Mouse (Mus musculus) intestine, embryonic 15.5 days (tissue): ENCODE measurements at regions not wholly inside any gene's neighbourhood (a gene's known extent, or its start where the extent isn't known, plus 50 kb on each side); places are given as distances from the start of the nearest gene placed in this dataset.
A peak's percentile ranks its signal among the peaks of the same experiment; 100 is the strongest.
"Not testable (repeated sequence)": the region's sequence is repeated elsewhere in the genome, so short reads cannot be mapped to it uniquely, and the experiment has no call there.

Experiments
- ATAC-seq: fragments of 200-750 bp; cut with Nextera tagmentation; 2 replicates; pipeline ENCODE4 v1.8.0; 2017; ENCODE audit warnings: moderate TSS enrichment, moderate library complexity
- H3K27ac ChIP-seq: fragments of 300-500 bp; sonication (generic); 2 replicates; pipeline ENCODE4 v1.5.1; 2015; ENCODE audit warnings: mild to moderate bottlenecking, inconsistent platforms
- H3K27me3 ChIP-seq: fragments of 300-500 bp; sonication (generic); replicated peaks from 2 replicates; pipeline ENCODE4 v1.6.1; 2015; ENCODE audit warnings: inconsistent platforms
- H3K36me3 ChIP-seq: fragments of 300-500 bp; sonication (generic); 2 replicates; pipeline ENCODE4 v1.6.1; 2015; ENCODE audit warnings: inconsistent platforms
- H3K4me1 ChIP-seq: fragments of 300-500 bp; sonication (generic); replicated peaks from 2 replicates; pipeline ENCODE4 v1.6.1; 2015; ENCODE audit warnings: inconsistent platforms
- H3K4me2 ChIP-seq: fragments of 300-500 bp; sonication (generic); replicated peaks from 2 replicates; pipeline ENCODE4 v1.6.1; 2015; ENCODE audit warnings: mild to moderate bottlenecking, inconsistent platforms
- H3K4me3 ChIP-seq: fragments of 300-500 bp; sonication (generic); replicated peaks from 2 replicates; pipeline ENCODE4 v1.5.1; 2015; ENCODE audit warnings: inconsistent platforms
- H3K9ac ChIP-seq: fragments of 300-500 bp; sonication (generic); 2 replicates; pipeline ENCODE4 v1.6.1; 2015; ENCODE audit warnings: inconsistent platforms
- H3K9me3 ChIP-seq: fragments of 300-500 bp; sonication (generic); 2 replicates; pipeline ENCODE4 v1.6.1; 2016; ENCODE audit warnings: inconsistent platforms
- WGBS: fragments of 180-500 bp; shearing (Covaris S2); methylation state at CpG from one replicate; pipeline ENCODE4 v1.1.7; 2015; 5-methylcytosine and 5-hydroxymethylcytosine counted together

DNA sequence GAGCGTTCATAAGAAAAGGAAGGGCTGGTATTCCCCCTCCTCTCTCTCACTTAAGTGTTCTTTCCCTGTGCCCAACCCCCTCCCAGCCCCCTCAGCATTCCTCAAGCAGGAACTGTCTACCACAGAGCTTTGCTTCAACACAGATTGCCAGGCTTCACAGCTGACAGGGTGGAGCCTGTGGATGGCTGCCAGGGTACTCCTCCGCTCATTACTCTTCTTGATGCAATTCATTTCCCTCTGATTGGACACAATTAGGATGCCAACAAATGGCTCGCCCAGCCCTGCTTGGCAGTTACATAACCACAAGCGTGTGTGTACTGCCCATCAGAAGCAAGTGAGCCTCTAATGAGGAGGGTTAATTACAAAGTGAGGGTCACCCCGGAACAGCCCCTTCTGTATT is 116.5 kb upstream of the Galnt18 start:
- ATAC-seq = no peak
- Histone ChIP-seq H3K27me3 (no peaks in the 10 kb centered on the region), H3K9ac (no peak overlapping the region), H3K36me3 (no peaks in the 10 kb centered on the region), H3K4me1 (0 out of 2 replicates have a peak, but pooled peaks cover 4% of the 10 kb centered on the region), H3K4me3 (no peak overlapping the region), H3K27ac (no peak overlapping the region), H3K9me3 (no peaks in the 10 kb centered on the region), H3K4me2 (no peak overlapping the region)
- 57% methylated on average over 5 of the region's 5 CpGs for WGBS

- Histone ChIP-seq H3K27me3 (no peaks in the 10 kb centered on the region), H3K36me3 (no peaks in the 10 kb centered on the region), H3K4me3 (no peak overlapping the region), H3K4me2 (no peak overlapping the region), H3K9me3 (no peaks in the 10 kb centered on the region), H3K9ac (no peak overlapping the region), H3K27ac (no peak overlapping the region), H3K4me1 (no peaks in the 10 kb centered on the region)
- 80% methylated on average over 2 of the region's 2 CpGs for WGBS
- ATAC-seq = no peak
Measured at GRCm38 (mm10) chr7:111882991-111883390, 103.2 kb upstream of the Galnt18 start.

- Histone ChIP-seq H3K27ac (no peak overlapping the region), H3K4me1 (no peaks in the 10 kb centered on the region), H3K9ac (no peak overlapping the region), H3K4me3 (no peak overlapping the region), H3K36me3 (no peaks in the 10 kb centered on the region), H3K9me3 (no peaks in the 10 kb centered on the region), H3K4me2 (no peak overlapping the region), H3K27me3 (no peaks in the 10 kb centered on the region)
- 77% methylated on average over 4 of the region's 4 CpGs for WGBS
- no peak for ATAC-seq
Measured at GRCm38 (mm10) chr7:111880067-111880675, 100.4 kb upstream of the Galnt18 start.

GRCm38 (mm10) chr7:111877591-111877990 is 97.8 kb upstream of the Galnt18 start:
- H3K4me1 ChIP-seq = no peaks in the 10 kb centered on the region
- no peak overlapping the region for H3K9ac ChIP-seq
- no peak for ATAC-seq
- no peak overlapping the region for H3K27ac ChIP-seq
- no peak overlapping the region for H3K4me3 ChIP-seq
- no peak overlapping the region for H3K4me2 ChIP-seq
- no peaks in the 10 kb centered on the region for H3K36me3 ChIP-seq
- H3K27me3 ChIP-seq = no peaks in the 10 kb centered on the region
- H3K9me3 ChIP-seq = no peaks in the 10 kb centered on the region
- WGBS = 43% methylated on average over 1 of the region's 1 CpGs

- 63% methylated on average over 1 of the region's 1 CpGs for WGBS
- H3K4me2 ChIP-seq = no peak overlapping the region
- H3K4me1 ChIP-seq = no peaks in the 10 kb centered on the region
- H3K27ac ChIP-seq = no peak overlapping the region
- H3K4me3 ChIP-seq = no peak overlapping the region
- H3K27me3 ChIP-seq = no peaks in the 10 kb centered on the region
- no peaks in the 10 kb centered on the region for H3K9me3 ChIP-seq
- ATAC-seq = peak; percentile 56
- H3K9ac ChIP-seq = no peak overlapping the region
- no peaks in the 10 kb centered on the region for H3K36me3 ChIP-seq
Measured at GRCm38 (mm10) chr7:111875949-111876348, 96.2 kb upstream of the Galnt18 start.

DNA sequence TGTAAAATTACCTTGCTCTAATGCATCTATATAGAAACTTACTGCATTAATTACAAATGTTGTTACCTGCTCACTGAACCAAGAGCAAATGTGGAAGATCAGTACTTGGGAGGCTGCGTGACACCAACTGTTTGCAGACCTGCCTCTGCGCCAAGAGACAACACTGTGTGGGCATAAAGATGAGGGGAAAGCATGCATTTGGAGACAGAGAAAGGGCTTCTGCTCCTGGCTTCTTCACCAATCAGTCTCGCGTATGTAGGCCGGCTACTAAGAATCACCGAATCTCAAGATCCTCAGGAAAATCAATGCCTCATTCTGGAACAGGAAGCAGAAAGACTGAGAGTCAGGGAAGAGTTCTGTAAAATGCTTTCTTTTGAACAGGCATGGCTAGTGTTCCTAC is 89.6 kb upstream of the Galnt18 start:
- 86% methylated on average over 6 of the region's 6 CpGs for WGBS
- no peak for ATAC-seq
- H3K4me1 ChIP-seq = 0 out of 2 replicates have a peak, but pooled peaks cover 2% of the 10 kb centered on the region

GRCm38 (mm10) chr7:111863035-111863434 is 83.3 kb upstream of the Galnt18 start:
- H3K9ac ChIP-seq = no peak overlapping the region
- H3K4me1 ChIP-seq = no peaks in the 10 kb centered on the region; the same call in 1 of the 2 replicates
- H3K27me3 ChIP-seq = no peaks in the 10 kb centered on the region
- ATAC-seq = no peak
- no peaks in the 10 kb centered on the region for H3K36me3 ChIP-seq
- H3K27ac ChIP-seq = no peak overlapping the region
- 55% methylated on average over 8 of the region's 8 CpGs for WGBS
- no peaks in the 10 kb centered on the region for H3K9me3 ChIP-seq
- no peak overlapping the region for H3K4me2 ChIP-seq
- no peak overlapping the region for H3K4me3 ChIP-seq

More for the DNA sequence above, 89.6 kb upstream of the Galnt18 start:
- Histone ChIP-seq H3K27me3 (no peaks in the 10 kb centered on the region), H3K27ac (no peak overlapping the region), H3K36me3 (no peaks in the 10 kb centered on the region), H3K4me3 (no peak overlapping the region), H3K9ac (no peak overlapping the region), H3K9me3 (no peaks in the 10 kb centered on the region), H3K4me2 (no peak overlapping the region)

DNA sequence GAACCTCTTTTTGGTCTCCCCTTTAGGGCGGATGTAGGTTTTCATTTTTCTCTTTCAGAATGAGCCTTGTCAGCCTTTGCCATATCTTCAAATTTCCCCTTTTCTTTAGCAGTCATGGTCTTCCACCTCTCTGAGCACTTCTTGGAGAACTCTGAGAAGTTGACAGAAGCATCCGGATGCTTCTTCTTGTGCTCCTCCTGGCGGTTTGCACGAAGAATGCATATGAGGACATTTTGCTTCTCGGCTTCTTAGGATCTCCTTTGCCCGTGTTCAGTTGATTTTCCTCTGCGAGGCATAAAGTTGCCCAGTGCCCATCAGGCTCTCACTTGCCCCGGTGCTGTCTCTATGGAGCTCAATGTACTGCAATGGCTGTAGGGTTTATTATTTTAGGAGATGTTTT is 78.5 kb upstream of the Galnt18 start:
- H3K4me3 ChIP-seq, H3K9ac ChIP-seq, H3K9me3 ChIP-seq, H3K36me3 ChIP-seq, H3K27me3 ChIP-seq, H3K27ac ChIP-seq, H3K4me1 ChIP-seq, ATAC-seq, H3K4me2 ChIP-seq: not testable (repeated sequence)
- WGBS = 88% methylated on average over 8 of the region's 8 CpGs

- Histone ChIP-seq H3K4me3 (no peak overlapping the region), H3K4me1 (no peaks in the 10 kb centered on the region), H3K27ac (no peak overlapping the region), H3K9ac (no peak overlapping the region), H3K36me3 (no peaks in the 10 kb centered on the region), H3K4me2 (no peak overlapping the region), H3K9me3 (no peaks in the 10 kb centered on the region), H3K27me3 (no peaks in the 10 kb centered on the region)
- ATAC-seq = no peak
- 67% methylated on average over 5 of the region's 5 CpGs for WGBS
Measured at GRCm38 (mm10) chr7:111856977-111857376, 77.2 kb upstream of the Galnt18 start.

DNA sequence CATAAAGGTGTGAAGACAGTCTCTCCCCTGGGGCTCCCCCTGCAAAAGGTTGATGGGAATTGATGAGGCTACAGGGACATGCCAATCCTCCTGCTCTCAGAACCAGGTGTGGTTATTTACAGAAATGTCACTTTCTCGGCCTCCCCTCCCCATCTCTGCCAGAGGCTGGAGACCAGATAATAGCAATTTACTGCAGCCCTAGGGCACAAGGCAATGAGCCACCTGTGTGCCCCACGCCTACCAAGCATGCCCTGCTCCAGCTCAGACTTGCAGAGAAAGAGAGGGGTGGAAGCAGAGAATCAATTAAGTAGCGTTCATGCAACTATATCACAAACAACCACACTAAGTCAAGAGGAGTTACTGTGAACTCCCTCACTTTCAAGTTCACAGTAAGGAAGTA is 75.5 kb upstream of the Galnt18 start:
- Histone ChIP-seq H3K36me3 (no peaks in the 10 kb centered on the region), H3K4me3 (no peak overlapping the region), H3K27ac (no peak overlapping the region), H3K9me3 (no peaks in the 10 kb centered on the region), H3K27me3 (no peaks in the 10 kb centered on the region), H3K9ac (no peak overlapping the region), H3K4me1 (no peaks in the 10 kb centered on the region), H3K4me2 (no peak overlapping the region)
- 64% methylated on average over 3 of the region's 3 CpGs for WGBS
- no peak for ATAC-seq

DNA sequence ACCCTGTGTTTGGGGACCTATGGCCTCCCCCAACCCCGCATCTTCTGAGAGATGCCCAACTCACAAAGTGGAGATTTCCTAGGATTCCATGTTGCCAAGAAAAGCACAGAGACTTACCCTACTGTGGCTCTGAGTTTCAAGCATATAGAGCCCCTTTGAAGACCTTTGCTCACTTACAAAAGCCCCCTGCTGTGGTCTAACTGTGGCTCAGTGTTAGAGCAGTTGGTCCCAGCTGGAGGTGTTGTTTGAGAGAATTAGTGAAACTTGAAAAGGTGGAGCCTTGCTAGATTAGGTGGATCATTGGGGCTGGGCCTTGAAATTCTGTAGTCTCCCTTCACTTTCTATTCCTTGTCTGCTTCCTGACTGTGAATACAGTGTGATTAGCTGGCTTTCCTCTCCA is 66.6 kb upstream of the Galnt18 start:
- H3K4me3 ChIP-seq = no peak overlapping the region
- no peak for ATAC-seq
- H3K4me1 ChIP-seq = no peaks in the 10 kb centered on the region
- no peak overlapping the region for H3K27ac ChIP-seq
- WGBS = 68% methylated on average over 1 of the region's 1 CpGs
- no peaks in the 10 kb centered on the region for H3K27me3 ChIP-seq
- H3K9me3 ChIP-seq = no peaks in the 10 kb centered on the region
- H3K4me2 ChIP-seq = no peak overlapping the region
- no peak overlapping the region for H3K9ac ChIP-seq
- H3K36me3 ChIP-seq = no peaks in the 10 kb centered on the region

DNA sequence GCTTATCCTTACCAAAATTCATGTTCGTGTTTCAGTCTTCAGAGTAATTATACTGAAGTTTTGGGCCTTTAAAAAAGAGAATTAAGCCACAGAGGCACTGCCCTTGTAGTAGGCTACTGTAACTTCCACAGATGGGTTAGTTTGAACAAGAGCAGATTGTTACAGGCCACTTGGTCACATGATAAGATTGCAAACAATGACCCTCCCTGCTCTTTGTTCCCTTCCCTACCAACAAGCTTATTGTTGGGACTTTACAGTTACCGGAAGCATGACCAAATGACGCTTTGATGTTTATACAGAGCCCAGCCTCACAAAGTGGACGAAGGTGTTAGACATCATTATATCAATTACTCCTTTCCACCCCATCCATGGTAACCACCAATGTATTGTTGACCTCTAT is 63.9 kb upstream of the Galnt18 start:
- no peaks in the 10 kb centered on the region for H3K9me3 ChIP-seq

DNA sequence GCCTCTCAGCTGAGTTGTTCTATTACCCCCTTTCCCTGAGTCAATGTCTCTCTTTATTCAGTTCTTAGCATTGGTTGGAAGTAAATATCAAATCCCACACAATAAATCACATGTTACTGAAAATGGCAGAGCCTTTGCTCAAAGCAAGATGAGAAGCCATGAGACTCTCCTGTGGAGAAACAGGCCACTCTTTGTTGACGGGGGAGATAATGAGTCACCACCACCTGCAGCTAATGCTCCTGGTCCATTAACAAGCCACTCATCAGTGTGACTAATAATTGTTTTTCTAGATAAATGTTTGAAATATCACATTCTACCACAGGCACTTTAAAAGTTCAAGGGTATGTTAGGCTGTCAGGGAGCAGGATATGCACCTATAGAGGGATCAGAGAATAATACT is 61.0 kb upstream of the Galnt18 start:
- H3K4me2 ChIP-seq = no peak overlapping the region
- no peak for ATAC-seq
- H3K27me3 ChIP-seq = no peaks in the 10 kb centered on the region
- 81% methylated on average over 1 of the region's 1 CpGs for WGBS
- H3K36me3 ChIP-seq = no peaks in the 10 kb centered on the region
- no peaks in the 10 kb centered on the region for H3K9me3 ChIP-seq
- no peak overlapping the region for H3K4me3 ChIP-seq
- no peak overlapping the region for H3K27ac ChIP-seq
- H3K4me1 ChIP-seq = no peaks in the 10 kb centered on the region
- no peak overlapping the region for H3K9ac ChIP-seq

More for the DNA sequence above, 63.9 kb upstream of the Galnt18 start:
- H3K27ac ChIP-seq = no peak overlapping the region
- no peaks in the 10 kb centered on the region for H3K27me3 ChIP-seq
- H3K4me1 ChIP-seq = no peaks in the 10 kb centered on the region
- no peak overlapping the region for H3K4me2 ChIP-seq
- H3K9ac ChIP-seq = no peak overlapping the region
- H3K36me3 ChIP-seq = no peaks in the 10 kb centered on the region
- H3K4me3 ChIP-seq = no peak overlapping the region
- no peak for ATAC-seq
- WGBS = 87% methylated on average over 4 of the region's 4 CpGs
